Mouse (Mus musculus): ENCODE data around the gene Nkx1-2.
A peak's percentile ranks its signal among the peaks of the same experiment; 100 is the strongest.

The Nkx1-2 gene

GRCm38 (mm10) chr7:132565831-132566230, 33.6 kb downstream of the Nkx1-2 start:
- DNase-seq (ENCODE audit: low read depth), result no peak

- no peak for DNase-seq (ENCODE audit: low read depth)
Observed at GRCm38 (mm10) chr7:132559138-132559766, 40.2 kb downstream of the Nkx1-2 start.

GRCm38 (mm10) chr7:132558141-132558736, 41.2 kb downstream of the Nkx1-2 start:
- DNase-seq (ENCODE audit: low read depth), result no peak

GRCm38 (mm10) chr7:132556575-132556974, 42.9 kb downstream of the Nkx1-2 start:
- no peak for DNase-seq (ENCODE audit: low read depth)

- DNase-seq (ENCODE audit: low read depth), result no peak
Observed at GRCm38 (mm10) chr7:132555911-132556310, 43.5 kb downstream of the Nkx1-2 start.

- no peak for DNase-seq (ENCODE audit: low read depth)
Observed at GRCm38 (mm10) chr7:132554091-132554490, 45.3 kb downstream of the Nkx1-2 start.

- DNase-seq (ENCODE audit: low read depth), result peak; percentile 94
Observed at GRCm38 (mm10) chr7:132551351-132552126, 47.9 kb downstream of the Nkx1-2 start.

- no peak for DNase-seq (ENCODE audit: low read depth)
Observed at GRCm38 (mm10) chr7:132547126-132547525, 52.3 kb downstream of the Nkx1-2 start.

Measured in induced T-regulatory cell, adult 2 months (primary cell).